Mouse (Mus musculus) myocyte (in vitro differentiated cells): Measurements from ENCODE around the gene Dhx34. TPM values are rescaled to one million over a fixed set of nuclear protein-coding genes. Genes with fewer than 3 reads are reported as not detected.

Experiments used
- H3K27me3 ChIP-seq: one replicate; pipeline ENCODE4 v1.6.1; 2011; ENCODE audit not compliant: control insufficient read depth, insufficient read depth, insufficient read length
- H3K36me3 ChIP-seq: one replicate; pipeline ENCODE4 v1.6.1; 2011; ENCODE audit not compliant: control insufficient read depth, insufficient read depth
- H3K4me2 ChIP-seq: one replicate; pipeline ENCODE4 v1.6.1; 2011; ENCODE audit warnings: low read depth, control low read depth
- H3K4me3 ChIP-seq: one replicate; pipeline ENCODE4 v1.5.1; 2011; ENCODE audit warnings: mild to moderate bottlenecking, control low read depth, moderate library complexity
- H3K79me2 ChIP-seq: one replicate; pipeline ENCODE4 v1.6.1; 2011; ENCODE audit not compliant: control insufficient read depth, insufficient read depth
- H3ac ChIP-seq: one replicate; pipeline ENCODE4 v1.6.1; 2011; ENCODE audit not compliant: control insufficient read depth, insufficient read length
- CEBPB ChIP-seq: IDR thresholded peaks from 2 replicates; pipeline ENCODE4 v1.6.1; 2011; ENCODE audit warnings: mild to moderate bottlenecking, moderate library complexity; ENCODE audit not compliant: poor library complexity, insufficient read depth, severe bottlenecking
- E2F4 ChIP-seq: IDR thresholded peaks from one replicate; pipeline ENCODE4 v1.6.1; 2011; ENCODE audit warnings: mild to moderate bottlenecking, control low read depth, moderate library complexity; ENCODE audit not compliant: insufficient read depth
- MAX ChIP-seq: IDR thresholded peaks from one replicate; pipeline ENCODE4 v1.6.1; 2011; ENCODE audit warnings: low read depth, mild to moderate bottlenecking, control low read depth
- MYOD1 ChIP-seq, 3 experiments: IDR thresholded peaks; one replicate each; pipeline ENCODE4 v1.6.1; 2011; ENCODE audit warnings: control low read depth in 2 of 3, low read depth in 2 of 3, mild to moderate bottlenecking in 2 of 3, moderate library complexity in 1 of 3; ENCODE audit not compliant: insufficient read length in 2 of 3, control insufficient read depth in 1 of 3
- MYOG ChIP-seq, 3 experiments: IDR thresholded peaks; one replicate each; pipeline ENCODE4 v1.6.1; 2011; ENCODE audit warnings: control low read depth in 2 of 3, low read depth in 2 of 3, mild to moderate bottlenecking in 2 of 3; ENCODE audit not compliant: insufficient read length in 2 of 3, control insufficient read depth in 1 of 3, insufficient read depth in 1 of 3
- POLR2A ChIP-seq: IDR thresholded peaks from one replicate; pipeline ENCODE4 v1.6.1; 2011; ENCODE audit warnings: low read depth, mild to moderate bottlenecking, control low read depth, moderate library complexity; ENCODE audit not compliant: insufficient read length
- POLR2AphosphoS2 ChIP-seq: IDR thresholded peaks from one replicate; pipeline ENCODE4 v1.6.1; 2011; ENCODE audit warnings: low read depth, control low read depth; ENCODE audit not compliant: insufficient read length
- REST ChIP-seq: IDR thresholded peaks from one replicate; pipeline ENCODE4 v1.6.1; 2011; ENCODE audit warnings: mild to moderate bottlenecking, control low read depth, moderate library complexity; ENCODE audit not compliant: insufficient read depth, insufficient read length
- SRF ChIP-seq: IDR thresholded peaks from one replicate; pipeline ENCODE4 v1.6.1; 2011; ENCODE audit warnings: low read depth; ENCODE audit not compliant: control insufficient read depth, insufficient read length
- TCF12 ChIP-seq: IDR thresholded peaks from one replicate; pipeline ENCODE4 v1.6.1; 2011; ENCODE audit warnings: mild to moderate bottlenecking, control low read depth; ENCODE audit not compliant: poor library complexity, insufficient read depth, severe bottlenecking
- TCF3 ChIP-seq: IDR thresholded peaks from one replicate; pipeline ENCODE4 v1.6.1; 2011; ENCODE audit warnings: low read depth, control low read depth; ENCODE audit not compliant: insufficient read length
- USF1 ChIP-seq: IDR thresholded peaks from one replicate; pipeline ENCODE4 v1.6.1; 2011; ENCODE audit warnings: low read depth, mild to moderate bottlenecking, control low read depth, moderate library complexity
- polyA plus RNA-seq: library from polyadenylated mRNA; unstranded; fragments of >200 nt; fragmentation: generic; extraction: Trizol; gene quantifications from one replicate; pipeline ENCODE4 v1.2.1, GENCODE M21; 2012; ENCODE audit warnings: missing spikeins

The Dhx34 gene
- polyA plus RNA-seq, 1 experiment = 9.0 TPM

DNA sequence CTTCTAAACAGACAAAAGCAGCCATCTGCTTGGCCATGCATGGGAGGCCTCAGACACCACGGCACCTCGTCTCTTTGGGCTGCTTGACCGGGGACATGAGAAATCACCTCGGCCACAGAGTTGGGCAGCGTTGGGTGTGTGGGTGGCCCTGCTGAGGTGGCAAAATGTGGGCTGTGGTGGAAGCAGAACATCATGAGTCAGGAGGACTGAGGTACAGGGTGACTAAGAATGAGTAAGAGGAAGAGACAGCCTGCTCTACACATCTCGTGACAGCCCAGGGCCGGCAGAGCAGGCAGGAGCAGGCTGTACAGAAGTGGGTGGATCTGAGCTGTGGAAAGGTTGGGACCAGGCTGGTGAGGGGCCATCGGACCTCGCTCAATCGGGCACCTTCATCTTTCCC is 14.3 kb downstream of the Dhx34 start:
- Histone ChIP-seq H3K79me2 (no peaks in the 10 kb centered on the region), H3ac (no peak overlapping the region), H3K4me3 (no peak overlapping the region), H3K27me3 (no peaks in the 10 kb centered on the region), H3K4me2 (peak overlapping the region; percentile 52), H3K36me3 (no peaks in the 10 kb centered on the region)
- TF ChIP-seq MYOG (IDR thresholded peaks at IDR 0.05; ENCODE audit: control insufficient read depth in 1 of 3, insufficient read depth in 1 of 3, insufficient read length in 2 of 3, low read depth in 2 of 3) (peak in 1 of 3 experiments; percentile 31), TCF12 (no peak), MYOD1 (IDR thresholded peaks at IDR 0.05; ENCODE audit: control insufficient read depth in 1 of 3, insufficient read length in 2 of 3, low read depth in 2 of 3) (peak in 2 of 3 experiments; percentile 57 to 68), E2F4 (no peak), USF1 (no peak), TCF3 (no peak), POLR2A (no peak), CEBPB (no peak), MAX (no peak)

DNA sequence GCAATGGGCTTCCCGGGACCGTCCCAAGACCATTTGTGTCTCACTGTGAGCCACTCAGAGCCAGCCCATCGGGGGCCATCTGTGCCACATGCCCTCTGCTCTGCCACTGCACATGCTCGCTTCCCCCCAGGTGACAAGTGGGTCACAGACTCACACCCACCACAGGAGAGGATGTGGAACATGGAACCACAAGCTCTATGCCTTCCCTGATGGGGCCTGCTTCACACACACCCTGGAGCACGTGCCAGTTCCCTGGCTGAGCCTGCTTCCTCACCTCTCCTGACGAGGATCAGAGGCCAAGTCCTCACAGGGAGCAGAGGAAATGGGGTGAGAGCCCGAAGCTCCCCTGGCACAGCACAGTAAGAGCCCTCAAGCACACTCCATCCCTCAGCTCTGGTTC is 14.8 kb downstream of the Dhx34 start:
- no peak for TF ChIP-seq USF1
- TF ChIP-seq REST = no peak
- no peak for TF ChIP-seq TCF12
- TF ChIP-seq POLR2A = no peak
- no peak for TF ChIP-seq CEBPB
- TF ChIP-seq E2F4 = no peak
- no peak for TF ChIP-seq MYOD1 (IDR thresholded peaks at IDR 0.05; ENCODE audit: control insufficient read depth in 1 of 3, insufficient read length in 2 of 3, low read depth in 2 of 3)
- no peak for TF ChIP-seq POLR2AphosphoS2
- TF ChIP-seq TCF3 = no peak
- no peak for TF ChIP-seq MAX
- Histone ChIP-seq H3K4me3 (no peak overlapping the region), H3K4me2 (peak overlapping the region; percentile 38), H3K79me2 (no peaks in the 10 kb centered on the region), H3K36me3 (no peaks in the 10 kb centered on the region), H3K27me3 (no peaks in the 10 kb centered on the region), H3ac (no peak overlapping the region)

DNA sequence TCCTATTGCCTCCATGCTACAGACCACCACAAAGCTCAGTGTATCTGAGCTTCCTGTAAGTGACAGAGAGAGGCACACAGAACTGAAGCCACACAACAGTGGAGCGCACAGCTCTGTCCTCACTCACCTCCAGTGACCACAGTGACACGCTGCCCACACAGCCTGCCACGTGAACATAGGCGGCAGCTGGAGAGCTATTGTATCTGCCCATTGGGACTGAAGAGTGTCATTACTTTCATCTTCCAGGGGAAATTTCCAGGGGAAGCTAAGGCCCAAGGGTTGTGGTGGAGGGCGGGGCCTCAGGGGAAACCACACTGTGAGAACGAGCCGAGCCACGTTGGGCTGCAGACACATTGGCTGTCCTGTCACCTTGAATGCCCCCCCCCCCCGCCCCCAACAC is 17.0 kb downstream of the Dhx34 start:
- Histone ChIP-seq H3K79me2 (no peaks in the 10 kb centered on the region), H3K4me2 (no peak overlapping the region), H3K4me3 (no peak overlapping the region), H3K27me3 (no peaks in the 10 kb centered on the region), H3K36me3 (no peaks in the 10 kb centered on the region), H3ac (no peak overlapping the region)
- TF ChIP-seq REST (no peak), MYOG (IDR thresholded peaks at IDR 0.05; ENCODE audit: control insufficient read depth in 1 of 3, insufficient read depth in 1 of 3, insufficient read length in 2 of 3, low read depth in 2 of 3) (peak in 2 of 3 experiments; percentile 3 to 55), POLR2AphosphoS2 (no peak), MYOD1 (IDR thresholded peaks at IDR 0.05; ENCODE audit: control insufficient read depth in 1 of 3, insufficient read length in 2 of 3, low read depth in 2 of 3) (peak in 1 of 3 experiments; percentile 75), CEBPB (no peak), TCF12 (no peak), POLR2A (no peak), MAX (no peak), USF1 (no peak), SRF (no peak), E2F4 (no peak), TCF3 (no peak)

DNA sequence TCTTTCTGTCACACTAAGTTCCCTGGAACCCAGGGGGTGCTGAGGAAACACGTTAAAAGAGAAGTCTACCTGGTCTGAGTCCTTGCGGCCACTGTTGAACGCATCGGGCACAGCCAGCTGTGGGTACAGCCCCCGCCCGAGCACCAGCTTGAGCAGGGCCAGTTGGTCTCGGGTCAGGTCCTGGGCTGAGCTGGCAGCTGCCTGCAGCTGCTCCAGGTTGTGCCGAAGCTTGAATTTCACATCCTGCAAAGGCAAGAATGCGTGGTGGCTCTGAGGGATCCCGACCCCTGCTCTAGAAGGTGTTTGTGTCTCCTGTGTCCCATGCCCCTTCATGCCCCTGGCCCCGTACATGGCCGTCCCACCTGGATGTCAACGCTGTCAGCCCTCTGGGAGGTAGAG is 18.3 kb downstream of the Dhx34 start:
- H3K4me3 ChIP-seq = no peak overlapping the region
- no peaks in the 10 kb centered on the region for H3K36me3 ChIP-seq
- H3K27me3 ChIP-seq = no peaks in the 10 kb centered on the region
- no peak overlapping the region for H3ac ChIP-seq
- H3K4me2 ChIP-seq = no peak overlapping the region
- TF ChIP-seq MYOD1 (IDR thresholded peaks at IDR 0.05; ENCODE audit: control insufficient read depth in 1 of 3, insufficient read length in 2 of 3, low read depth in 2 of 3) (peak in 1 of 3 experiments; percentile 18), MAX (no peak), MYOG (IDR thresholded peaks at IDR 0.05; ENCODE audit: control insufficient read depth in 1 of 3, insufficient read depth in 1 of 3, insufficient read length in 2 of 3, low read depth in 2 of 3) (peak in 2 of 3 experiments; percentile 13 to 47), TCF3 (no peak), SRF (no peak)
- H3K79me2 ChIP-seq = no peaks in the 10 kb centered on the region

DNA sequence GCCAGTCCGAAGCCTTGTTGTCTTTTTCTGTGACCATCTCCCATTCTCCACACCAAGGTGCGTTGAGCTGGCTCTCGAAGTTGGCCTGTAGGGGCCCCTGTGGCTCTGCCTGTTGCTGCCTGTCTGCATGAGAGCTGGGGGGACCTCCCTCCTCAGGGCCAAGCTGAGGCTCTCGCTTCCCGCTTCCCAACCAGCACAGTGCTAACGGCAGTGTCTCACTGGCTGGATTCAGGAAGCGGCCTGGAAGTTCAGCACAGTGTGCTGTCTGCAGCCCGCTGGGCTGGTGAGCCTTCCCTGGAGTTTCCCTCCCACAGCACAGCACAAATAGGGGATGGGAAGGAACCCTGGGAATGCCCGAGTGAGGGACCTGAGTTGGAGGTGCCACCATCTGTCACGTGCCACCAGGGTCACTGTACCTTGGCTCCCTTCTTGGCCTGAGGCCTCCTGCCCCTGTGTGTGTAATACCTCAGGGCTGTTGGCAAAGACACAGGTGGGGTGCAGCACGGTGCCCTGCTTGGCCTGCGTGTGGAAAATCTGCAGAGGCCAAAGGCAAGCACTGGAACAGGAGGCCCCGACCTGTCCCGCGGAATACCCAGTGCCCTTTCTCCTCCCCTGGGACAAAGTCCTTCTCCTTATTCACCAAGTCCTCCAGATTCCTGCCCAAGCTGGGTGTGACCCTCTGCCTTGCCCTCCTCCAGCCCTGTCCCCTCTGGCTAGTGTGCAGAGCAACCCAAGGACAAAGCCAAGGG is 18.9 kb downstream of the Dhx34 start:
- Histone ChIP-seq H3ac (no peak overlapping the region), H3K36me3 (no peaks in the 10 kb centered on the region), H3K4me3 (no peak overlapping the region), H3K4me2 (no peak overlapping the region), H3K27me3 (no peaks in the 10 kb centered on the region), H3K79me2 (no peaks in the 10 kb centered on the region)
- TF ChIP-seq REST (no peak), POLR2AphosphoS2 (no peak), USF1 (no peak), MYOG (IDR thresholded peaks at IDR 0.05; ENCODE audit: control insufficient read depth in 1 of 3, insufficient read depth in 1 of 3, insufficient read length in 2 of 3, low read depth in 2 of 3) (no peak), TCF12 (no peak), SRF (no peak), POLR2A (no peak), E2F4 (no peak), TCF3 (no peak), MAX (no peak), CEBPB (no peak), MYOD1 (IDR thresholded peaks at IDR 0.05; ENCODE audit: control insufficient read depth in 1 of 3, insufficient read length in 2 of 3, low read depth in 2 of 3) (no peak)
